Mouse (Mus musculus): ENCODE data around the gene Nectin4. TPM values are rescaled to one million over a fixed set of nuclear protein-coding genes. Genes with fewer than 3 reads are reported as not detected.

The Nectin4 gene
- polyA plus RNA-seq, 1 experiment from 2014 or later: 3.7 TPM

- Histone ChIP-seq H3K4me2 (ENCODE audit: low read length) (no peak overlapping the region), H3K9me3 (replicated peaks; ENCODE audit: low read length) (peaks cover 5% of the 10 kb centered on the region; the same call in 1 of the 2 replicates), H3K27me3 (ENCODE audit: insufficient read depth, low read length) (no peaks in the 10 kb centered on the region), H3K27ac (no peak overlapping the region), H3K4me1 (replicated peaks; ENCODE audit: insufficient read depth, low read length) (peaks cover 4% of the 10 kb centered on the region; the same call in 1 of the 2 replicates), H3K9ac (ENCODE audit: low read depth, low read length) (no peak overlapping the region), H3K36me3 (ENCODE audit: insufficient read depth, low read length) (0 out of 2 replicates have a peak, but pooled peaks cover 4% of the 10 kb centered on the region), H3K4me3 (replicated peaks; ENCODE audit: low read depth, low read length) (no peak overlapping the region)
- 81% methylated on average over 2 of the region's 2 CpGs for WGBS
- DNase-seq (ENCODE audit: low spot score) (no peak), ATAC-seq (replicated peaks; ENCODE audit: low FRiP score, low read depth) (no peak)
- no peak for TF ChIP-seq CTCF (IDR thresholded peaks at IDR 0.05; ENCODE audit: low read depth)
Measured at GRCm38 (mm10) chr1:171349210-171349609, 20.7 kb upstream of the Nectin4 start.

GRCm38 (mm10) chr1:171355812-171356340 lies 14.0 kb upstream of the Nectin4 start:
- DNase-seq (ENCODE audit: low spot score) (peak; percentile 38), ATAC-seq (replicated peaks; ENCODE audit: low FRiP score, low read depth) (no peak)
- no peaks in the 10 kb centered on the region; the same call in 1 of the 2 replicates for H3K4me1 ChIP-seq (replicated peaks; ENCODE audit: insufficient read depth, low read length)
- peaks cover 15% of the 10 kb centered on the region; the same call in 1 of the 2 replicates for H3K36me3 ChIP-seq (ENCODE audit: insufficient read depth, low read length)
- 76% methylated on average over 5 of the region's 5 CpGs for WGBS
- TF ChIP-seq CTCF (IDR thresholded peaks at IDR 0.05; ENCODE audit: low read depth): peak; percentile 74
- H3K4me2 ChIP-seq (ENCODE audit: low read length): no peak overlapping the region
- H3K9ac ChIP-seq (ENCODE audit: low read depth, low read length): no peak overlapping the region
- no peaks in the 10 kb centered on the region for H3K27me3 ChIP-seq (ENCODE audit: insufficient read depth, low read length)
- no peak overlapping the region for H3K27ac ChIP-seq
- H3K4me3 ChIP-seq (replicated peaks; ENCODE audit: low read depth, low read length): no peak overlapping the region
- H3K9me3 ChIP-seq (replicated peaks; ENCODE audit: low read length): no peaks in the 10 kb centered on the region

GRCm38 (mm10) chr1:171356814-171357213 lies 13.1 kb upstream of the Nectin4 start:
- Histone ChIP-seq H3K27ac (no peak overlapping the region), H3K9me3 (replicated peaks; ENCODE audit: low read length) (no peaks in the 10 kb centered on the region), H3K27me3 (ENCODE audit: insufficient read depth, low read length) (no peaks in the 10 kb centered on the region), H3K4me2 (ENCODE audit: low read length) (no peak overlapping the region), H3K9ac (ENCODE audit: low read depth, low read length) (no peak overlapping the region), H3K36me3 (ENCODE audit: insufficient read depth, low read length) (peaks cover 15% of the 10 kb centered on the region; the same call in 1 of the 2 replicates), H3K4me3 (replicated peaks; ENCODE audit: low read depth, low read length) (no peak overlapping the region), H3K4me1 (replicated peaks; ENCODE audit: insufficient read depth, low read length) (no peaks in the 10 kb centered on the region; the same call in 1 of the 2 replicates)
- DNase-seq (ENCODE audit: low spot score) (no peak), ATAC-seq (replicated peaks; ENCODE audit: low FRiP score, low read depth) (no peak)
- WGBS: 85% methylated on average over 2 of the region's 2 CpGs
- TF ChIP-seq CTCF (IDR thresholded peaks at IDR 0.05; ENCODE audit: low read depth): no peak

- Histone ChIP-seq H3K9me3 (replicated peaks; ENCODE audit: low read length) (no peaks in the 10 kb centered on the region), H3K4me3 (replicated peaks; ENCODE audit: low read depth, low read length) (no peak overlapping the region), H3K27ac (no peak overlapping the region), H3K4me2 (ENCODE audit: low read length) (no peak overlapping the region), H3K4me1 (replicated peaks; ENCODE audit: insufficient read depth, low read length) (no peaks in the 10 kb centered on the region; the same call in 1 of the 2 replicates), H3K9ac (ENCODE audit: low read depth, low read length) (no peak overlapping the region), H3K36me3 (ENCODE audit: insufficient read depth, low read length) (peaks cover 15% of the 10 kb centered on the region; the same call in 1 of the 2 replicates), H3K27me3 (ENCODE audit: insufficient read depth, low read length) (no peaks in the 10 kb centered on the region)
- peak; percentile 91 for TF ChIP-seq CTCF (IDR thresholded peaks at IDR 0.05; ENCODE audit: low read depth)
- 66% methylated on average over 4 of the region's 4 CpGs for WGBS
- DNase-seq (ENCODE audit: low spot score): peak; percentile 83
- ATAC-seq (replicated peaks; ENCODE audit: low FRiP score, low read depth): no peak
Measured at GRCm38 (mm10) chr1:171358421-171358820, 11.5 kb upstream of the Nectin4 start.

- Histone ChIP-seq H3K27me3 (ENCODE audit: insufficient read depth, low read length) (no peaks in the 10 kb centered on the region), H3K27ac (peak overlapping the region; percentile 71), H3K9ac (ENCODE audit: low read depth, low read length) (peak overlapping the region; percentile 59), H3K36me3 (ENCODE audit: insufficient read depth, low read length) (peaks cover 15% of the 10 kb centered on the region; the same call in 1 of the 2 replicates), H3K9me3 (replicated peaks; ENCODE audit: low read length) (no peaks in the 10 kb centered on the region), H3K4me3 (replicated peaks; ENCODE audit: low read depth, low read length) (peak overlapping the region; percentile 53), H3K4me2 (ENCODE audit: low read length) (peak overlapping the region; percentile 82), H3K4me1 (replicated peaks; ENCODE audit: insufficient read depth, low read length) (no peaks in the 10 kb centered on the region; the same call in 1 of the 2 replicates)
- DNase-seq (ENCODE audit: low spot score): no peak
- no peak; the same call in 1 of the 2 replicates for ATAC-seq (replicated peaks; ENCODE audit: low FRiP score, low read depth)
- TF ChIP-seq CTCF (IDR thresholded peaks at IDR 0.05; ENCODE audit: low read depth): no peak
- WGBS: 4% methylated on average over 26 of the region's 26 CpGs
Measured at GRCm38 (mm10) chr1:171360253-171360652, 9.6 kb upstream of the Nectin4 start.

GRCm38 (mm10) chr1:171360656-171361055 lies 9.2 kb upstream of the Nectin4 start, which contains the start of gene Klhdc9:
Gene Klhdc9 (minus strand): TSS chr1:171360798.
- H3K36me3 ChIP-seq (ENCODE audit: insufficient read depth, low read length): peaks cover 15% of the 10 kb centered on the region; the same call in 1 of the 2 replicates
- no peaks in the 10 kb centered on the region for H3K9me3 ChIP-seq (replicated peaks; ENCODE audit: low read length)
- H3K27me3 ChIP-seq (ENCODE audit: insufficient read depth, low read length): no peaks in the 10 kb centered on the region
- H3K9ac ChIP-seq (ENCODE audit: low read depth, low read length): peak within 1 kb of the TSS; percentile 73
- peak within 1 kb of the TSS; percentile 53 for H3K4me3 ChIP-seq (replicated peaks; ENCODE audit: low read depth, low read length)
- H3K27ac ChIP-seq: peak within 1 kb of the TSS; percentile 80
- peak; percentile 96 for ATAC-seq (replicated peaks; ENCODE audit: low FRiP score, low read depth)
- under 1% methylated on average over 21 of the region's 21 CpGs for WGBS
- TF ChIP-seq CTCF (IDR thresholded peaks at IDR 0.05; ENCODE audit: low read depth): no peak
- no peaks in the 10 kb centered on the region; the same call in 1 of the 2 replicates for H3K4me1 ChIP-seq (replicated peaks; ENCODE audit: insufficient read depth, low read length)
- H3K4me2 ChIP-seq (ENCODE audit: low read length): peak within 1 kb of the TSS; percentile 82
- DNase-seq (ENCODE audit: low spot score): peak; percentile 99

Data from kidney, postnatal 0 days (tissue).